Mouse (Mus musculus): ENCODE data around the gene Zkscan1. TPM values are rescaled to one million over a fixed set of nuclear protein-coding genes. Genes with fewer than 3 reads are reported as not detected.
"Not testable (repeated sequence)": the region's sequence is repeated elsewhere in the genome, so short reads cannot be mapped to it uniquely, and the experiment has no call there.

Zkscan1 gene
- 16.8 and 17.4 TPM in 2 replicates for polyA plus RNA-seq (2012; rRNA removed)

GRCm38 (mm10) chr5:138084996-138085395 is at the start of gene Zkscan1:
TSS of gene Zkscan1 (plus strand) at chr5:138085084.
- TF ChIP-seq POLR2A (IDR thresholded peaks at IDR 0.05; ENCODE audit: borderline replicate concordance, insufficient read depth, low read length) (peak; percentile 82; the same call in 1 of the 2 replicates), CTCF (IDR thresholded peaks at IDR 0.05; ENCODE audit: borderline replicate concordance, insufficient read depth, low read depth, low read length) (no peak)
- H3K27ac ChIP-seq (ENCODE audit: insufficient read depth, low read length), result peak within 1 kb of the TSS; percentile 85
- H3K4me1 ChIP-seq (ENCODE audit: control insufficient read depth, insufficient read depth, low read length), result peaks cover 5% of the 10 kb centered on the region
- DNase-seq, result peak; percentile 81 to 90
- no peaks in the 10 kb centered on the region for H3K27me3 ChIP-seq (ENCODE audit: control insufficient read depth, insufficient read depth, low read length)
- WGBS, result under 1% methylated on average over 27 of the region's 27 CpGs
- H3K4me3 ChIP-seq (replicated peaks; ENCODE audit: insufficient read depth, low read depth, low read length), result peak within 1 kb of the TSS; percentile 93

DNA sequence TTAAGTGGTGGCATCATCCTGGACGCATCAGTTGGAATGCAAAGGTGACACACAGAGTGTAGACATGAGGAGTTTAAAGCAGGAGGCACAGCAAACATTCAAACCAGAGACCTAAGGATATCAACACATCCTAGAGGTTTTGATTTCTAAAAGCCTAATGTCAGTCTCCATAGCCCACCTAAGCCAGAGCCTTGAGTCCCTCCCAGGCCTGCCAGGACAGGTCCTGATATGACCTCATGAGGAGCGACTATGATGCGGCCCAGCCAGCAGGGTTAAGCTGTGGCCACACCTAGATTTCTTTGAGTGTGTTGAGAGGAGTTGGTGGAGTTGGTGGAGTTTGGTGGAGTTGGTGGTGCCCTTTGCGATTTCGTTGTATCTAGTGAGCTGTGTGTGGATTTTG is 32.0 kb upstream of the Zkscan1 start, which contains the start of gene Smok3c:
TSS of gene Smok3c (plus strand) at position 301 of the 400 bp plus-strand sequence.
- H3K4me1 ChIP-seq (ENCODE audit: control insufficient read depth, insufficient read depth, low read length); DNase-seq; H3K27me3 ChIP-seq (ENCODE audit: control insufficient read depth, insufficient read depth, low read length); H3K4me3 ChIP-seq (replicated peaks; ENCODE audit: insufficient read depth, low read depth, low read length); H3K27ac ChIP-seq (ENCODE audit: insufficient read depth, low read length): not testable (repeated sequence)
- no CpG with 5 or more reads among the region's 5 CpGs for WGBS

DNA sequence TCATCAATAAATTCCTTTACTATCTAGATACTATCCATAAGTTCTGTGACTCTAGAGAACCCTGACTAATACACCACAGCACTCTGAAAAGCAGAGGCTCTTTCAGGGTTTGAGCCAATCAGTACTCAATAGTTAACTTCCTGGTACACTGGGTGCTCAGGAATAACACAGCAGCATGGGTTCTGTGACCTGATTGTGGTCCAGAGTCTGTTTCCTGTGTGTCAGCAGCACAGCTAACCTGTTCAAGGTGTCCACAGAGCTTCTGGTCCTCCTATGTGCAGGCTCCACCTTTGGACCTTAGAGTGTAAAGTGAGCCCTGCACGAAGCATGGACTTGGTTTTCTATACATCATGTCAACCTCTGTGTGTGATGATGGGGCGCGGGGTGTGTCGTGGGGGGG is 11.1 kb upstream of the Zkscan1 start:
- TF ChIP-seq POLR2A (IDR thresholded peaks at IDR 0.05; ENCODE audit: borderline replicate concordance, insufficient read depth, low read length) (no peak), CTCF (IDR thresholded peaks at IDR 0.05; ENCODE audit: borderline replicate concordance, insufficient read depth, low read depth, low read length) (no peak)
- DNase-seq, result no peak
- Histone ChIP-seq H3K27ac (ENCODE audit: insufficient read depth, low read length) (no peak overlapping the region), H3K4me1 (ENCODE audit: control insufficient read depth, insufficient read depth, low read length) (no peaks in the 10 kb centered on the region), H3K27me3 (ENCODE audit: control insufficient read depth, insufficient read depth, low read length) (no peaks in the 10 kb centered on the region), H3K4me3 (replicated peaks; ENCODE audit: insufficient read depth, low read depth, low read length) (no peak overlapping the region)
- WGBS, result 84% methylated on average over 4 of the region's 4 CpGs

GRCm38 (mm10) chr5:138075684-138076083 is 9.2 kb upstream of the Zkscan1 start:
- no peak for DNase-seq
- H3K27ac ChIP-seq (ENCODE audit: insufficient read depth, low read length), result no peak overlapping the region
- TF ChIP-seq POLR2A (IDR thresholded peaks at IDR 0.05; ENCODE audit: borderline replicate concordance, insufficient read depth, low read length) (no peak), CTCF (IDR thresholded peaks at IDR 0.05; ENCODE audit: borderline replicate concordance, insufficient read depth, low read depth, low read length) (no peak)
- H3K4me1 ChIP-seq (ENCODE audit: control insufficient read depth, insufficient read depth, low read length), result no peaks in the 10 kb centered on the region
- no peak overlapping the region for H3K4me3 ChIP-seq (replicated peaks; ENCODE audit: insufficient read depth, low read depth, low read length)
- WGBS, result 69% methylated on average over 3 of the region's 3 CpGs
- no peaks in the 10 kb centered on the region for H3K27me3 ChIP-seq (ENCODE audit: control insufficient read depth, insufficient read depth, low read length)

- DNase-seq, result no peak
- 48% methylated on average over 2 of the region's 2 CpGs for WGBS
- TF ChIP-seq POLR2A (IDR thresholded peaks at IDR 0.05; ENCODE audit: borderline replicate concordance, insufficient read depth, low read length) (no peak), CTCF (IDR thresholded peaks at IDR 0.05; ENCODE audit: borderline replicate concordance, insufficient read depth, low read depth, low read length) (no peak)
These were observed 8.7 kb upstream of the Zkscan1 start for GRCm38 (mm10) chr5:138076148-138076547.

GRCm38 (mm10) chr5:138080456-138080855 is 4.4 kb upstream of the Zkscan1 start:
- TF ChIP-seq POLR2A (IDR thresholded peaks at IDR 0.05; ENCODE audit: borderline replicate concordance, insufficient read depth, low read length), result no peak
- no peak for TF ChIP-seq CTCF (IDR thresholded peaks at IDR 0.05; ENCODE audit: borderline replicate concordance, insufficient read depth, low read depth, low read length)
- no peak overlapping the region for H3K4me3 ChIP-seq (replicated peaks; ENCODE audit: insufficient read depth, low read depth, low read length)
- DNase-seq, result no peak
- H3K27ac ChIP-seq (ENCODE audit: insufficient read depth, low read length), result no peak overlapping the region
- no peaks in the 10 kb centered on the region for H3K27me3 ChIP-seq (ENCODE audit: control insufficient read depth, insufficient read depth, low read length)
- H3K4me1 ChIP-seq (ENCODE audit: control insufficient read depth, insufficient read depth, low read length), result 0 out of 2 replicates have a peak, but pooled peaks cover 2% of the 10 kb centered on the region
- WGBS, result 90% methylated on average over 5 of the region's 5 CpGs

More at GRCm38 (mm10) chr5:138076148-138076547, 8.7 kb upstream of the Zkscan1 start:
- Histone ChIP-seq H3K27ac (ENCODE audit: insufficient read depth, low read length) (no peak overlapping the region), H3K27me3 (ENCODE audit: control insufficient read depth, insufficient read depth, low read length) (no peaks in the 10 kb centered on the region), H3K4me1 (ENCODE audit: control insufficient read depth, insufficient read depth, low read length) (no peaks in the 10 kb centered on the region), H3K4me3 (replicated peaks; ENCODE audit: insufficient read depth, low read depth, low read length) (no peak overlapping the region)

GRCm38 (mm10) chr5:138081446-138081845 is 3.4 kb upstream of the Zkscan1 start:
- Histone ChIP-seq H3K4me1 (ENCODE audit: control insufficient read depth, insufficient read depth, low read length) (0 out of 2 replicates have a peak, but pooled peaks cover 2% of the 10 kb centered on the region), H3K27me3 (ENCODE audit: control insufficient read depth, insufficient read depth, low read length) (no peaks in the 10 kb centered on the region), H3K4me3 (replicated peaks; ENCODE audit: insufficient read depth, low read depth, low read length) (no peak overlapping the region), H3K27ac (ENCODE audit: insufficient read depth, low read length) (no peak overlapping the region)
- DNase-seq, result no peak
- TF ChIP-seq POLR2A (IDR thresholded peaks at IDR 0.05; ENCODE audit: borderline replicate concordance, insufficient read depth, low read length), result no peak
- TF ChIP-seq CTCF (IDR thresholded peaks at IDR 0.05; ENCODE audit: borderline replicate concordance, insufficient read depth, low read depth, low read length), result no peak
- WGBS, result 85% methylated on average over 9 of the region's 9 CpGs

DNA sequence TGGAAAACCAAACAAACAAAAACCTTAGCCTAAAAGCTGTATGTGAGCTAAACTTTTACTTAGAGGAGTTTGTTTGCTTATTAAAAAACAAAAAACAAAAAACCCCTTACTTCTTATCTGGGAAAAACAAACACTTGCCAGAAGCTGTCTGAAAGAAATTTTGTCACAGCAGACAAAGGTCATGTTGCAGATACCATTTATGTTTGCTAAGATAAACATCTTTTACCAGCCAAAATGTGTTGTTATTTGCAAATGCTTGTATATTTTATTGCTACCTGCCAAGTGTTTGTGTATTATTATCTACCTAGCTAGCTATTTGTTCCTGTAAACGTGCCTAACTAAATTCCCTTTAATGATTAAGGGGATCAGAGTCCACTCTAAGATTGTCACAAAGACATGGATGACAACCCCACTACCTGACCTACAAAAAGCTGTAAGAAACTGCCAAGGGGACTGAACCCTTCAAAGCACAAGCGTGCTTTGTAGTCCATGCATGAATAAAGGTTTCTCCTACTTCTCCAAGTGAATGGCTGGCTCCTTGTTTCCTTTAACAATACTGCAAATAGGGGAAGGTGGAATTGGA is 1.5 kb upstream of the Zkscan1 start:
- H3K4me1 ChIP-seq (ENCODE audit: control insufficient read depth, insufficient read depth, low read length), result peaks cover 5% of the 10 kb centered on the region
- no peak for DNase-seq

More for the DNA sequence above, 1.5 kb upstream of the Zkscan1 start:
- no peak overlapping the region for H3K4me3 ChIP-seq (replicated peaks; ENCODE audit: insufficient read depth, low read depth, low read length)
- no peaks in the 10 kb centered on the region for H3K27me3 ChIP-seq (ENCODE audit: control insufficient read depth, insufficient read depth, low read length)
- no peak overlapping the region for H3K27ac ChIP-seq (ENCODE audit: insufficient read depth, low read length)
- TF ChIP-seq CTCF (IDR thresholded peaks at IDR 0.05; ENCODE audit: borderline replicate concordance, insufficient read depth, low read depth, low read length) (no peak), POLR2A (IDR thresholded peaks at IDR 0.05; ENCODE audit: borderline replicate concordance, insufficient read depth, low read length) (no peak)
- 66% methylated on average over 2 of the region's 2 CpGs for WGBS
